In the genomic region with DNA sequence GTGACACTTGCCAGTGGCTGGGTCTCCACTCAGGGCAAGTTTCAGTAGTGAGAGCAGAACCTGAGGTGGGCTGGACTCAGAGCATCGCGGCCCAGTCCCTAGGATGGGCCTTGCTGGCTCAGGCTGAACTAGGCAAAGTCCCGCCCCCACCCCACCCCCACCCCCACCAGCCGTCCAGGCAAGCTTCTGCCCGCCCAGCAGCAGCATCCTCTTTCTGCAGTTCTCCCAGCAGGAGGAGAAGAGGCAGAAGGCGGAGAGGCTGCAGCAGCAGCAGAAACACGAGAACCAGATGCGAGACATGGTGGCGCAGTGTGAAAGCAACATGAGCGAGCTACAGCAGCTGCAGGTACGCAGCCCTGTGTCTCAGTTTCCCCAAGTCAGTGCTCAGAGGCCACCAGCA, we compare ENCODE assay signal across 14 mouse cellular contexts. TPM values are rescaled to one million over a fixed set of nuclear protein-coding genes. Genes with fewer than 3 reads are reported as not detected.
DNase-seq lines count a peak whose midpoint lies in the region; ATAC-seq and TF ChIP-seq lines count a peak whose summit lies in the region.
"Had no signal": no experiment of that assay in that cellular context is flagged by ENCODE, and none has a peak within 500 bp of the region (broad histone marks: within the 10 kb centered on the region; RNA-seq: fewer than 3 reads in every experiment).

No protein-coding gene starts in this region.

- peak overlapping the region; percentile 57 for H3K27ac ChIP-seq in heart, embryonic 10.5 days
- H3K27ac ChIP-seq in midbrain, embryonic 11.5 days (ENCODE audit: low read depth, low read length): no peak overlapping the region
- no peak overlapping the region for H3K27ac ChIP-seq in midbrain, postnatal 0 days (ENCODE audit: low read depth, low read length)
- peak overlapping the region; percentile 48; the same call in 1 of the 2 replicates for H3K27ac ChIP-seq in embryonic facial prominence, embryonic 10.5 days (replicated peaks)
- no peak overlapping the region for H3K27ac ChIP-seq in stomach, postnatal 0 days (replicated peaks)
- no peak overlapping the region for H3K27ac ChIP-seq in cerebellum, adult 2 months (ENCODE audit: insufficient read depth, low read length)
- H3K27ac ChIP-seq: forebrain, embryonic 13.5 days; layer of hippocampus, adult 2 months had no signal

- H3K9ac ChIP-seq in midbrain, embryonic 11.5 days (ENCODE audit: low read length): no peak overlapping the region
- no peak overlapping the region for H3K9ac ChIP-seq in midbrain, postnatal 0 days (replicated peaks; ENCODE audit: low read length, poor library complexity, severe bottlenecking)
- no peak overlapping the region for H3K9ac ChIP-seq in stomach, postnatal 0 days (ENCODE audit: low read length)
- H3K9ac ChIP-seq: forebrain, embryonic 13.5 days; liver, postnatal 0 days had no signal

- H3K27me3 ChIP-seq in heart, embryonic 10.5 days (ENCODE audit: insufficient read depth, poor library complexity, severe bottlenecking): no peaks in the 10 kb centered on the region
- no peaks in the 10 kb centered on the region for H3K27me3 ChIP-seq in midbrain, embryonic 11.5 days (ENCODE audit: control insufficient read depth, insufficient read depth, low read length)
- H3K27me3 ChIP-seq in midbrain, postnatal 0 days (ENCODE audit: insufficient read depth, low read length): no peaks in the 10 kb centered on the region
- H3K27me3 ChIP-seq in embryonic facial prominence, embryonic 10.5 days (replicated peaks; ENCODE audit: low read depth, poor library complexity, severe bottlenecking): no peaks in the 10 kb centered on the region
- H3K27me3 ChIP-seq in stomach, postnatal 0 days (ENCODE audit: control insufficient read depth, insufficient read depth, low read length): no peaks in the 10 kb centered on the region
- no peaks in the 10 kb centered on the region for H3K27me3 ChIP-seq in cerebellum, adult 2 months (ENCODE audit: control insufficient read depth, insufficient read depth, low read length)
- H3K27me3 ChIP-seq: forebrain, embryonic 13.5 days had no signal

- DNase-seq in heart, embryonic 10.5 days (ENCODE audit: low spot score): no peak
- DNase-seq in heart, adult 18-20 months: no peak
- DNase-seq in midbrain, embryonic 11.5 days (ENCODE audit: low spot score, missing footprints): peak; percentile 80
- no peak for DNase-seq in midbrain, postnatal 0 days (ENCODE audit: low spot score)
- peak; percentile 67 for DNase-seq in embryonic facial prominence, embryonic 10.5 days (ENCODE audit: low spot score)
- DNase-seq in stomach, postnatal 0 days (ENCODE audit: low spot score): no peak
- DNase-seq in kidney, postnatal 10 days: no peak
- no peak for DNase-seq in cerebellum, adult 2 months
- DNase-seq: adrenal gland, postnatal 36 days; heart, adult 11 months; liver, postnatal 0 days; right cerebral cortex, postnatal 4 days had no signal

- no peak for TF ChIP-seq CTCF in midbrain, postnatal 0 days (IDR thresholded peaks at IDR 0.05)
- TF ChIP-seq CTCF in stomach, postnatal 0 days (IDR thresholded peaks at IDR 0.05; ENCODE audit: low read depth): 0 out of 2 replicates have a peak, but pooled peaks have one; percentile 13
- no peak for TF ChIP-seq CTCF in cerebellum, adult 2 months (IDR thresholded peaks at IDR 0.05; ENCODE audit: borderline replicate concordance, insufficient read depth, low read depth, low read length)

- 18% methylated on average over 11 of the region's 11 CpGs for WGBS in heart, embryonic 10.5 days
- 14% methylated on average over 11 of the region's 11 CpGs for WGBS in midbrain, embryonic 11.5 days
- 32% methylated on average over 8 of the region's 11 CpGs for WGBS in midbrain, postnatal 0 days
- WGBS in embryonic facial prominence, embryonic 10.5 days: 15% methylated on average over 11 of the region's 11 CpGs
- 35% methylated on average over 11 of the region's 11 CpGs for WGBS in stomach, postnatal 0 days
- WGBS in cerebellum, adult 2 months: 37% methylated on average over 11 of the region's 11 CpGs

- peak overlapping the region; percentile 29 for H3K4me3 ChIP-seq in heart, embryonic 10.5 days
- no peak overlapping the region for H3K4me3 ChIP-seq in midbrain, embryonic 11.5 days (ENCODE audit: low read depth, low read length)
- no peak overlapping the region for H3K4me3 ChIP-seq in midbrain, postnatal 0 days (ENCODE audit: low read depth, low read length)
- H3K4me3 ChIP-seq in embryonic facial prominence, embryonic 10.5 days: peak overlapping the region; percentile 33; the same call in 1 of the 2 replicates
- no peak overlapping the region for H3K4me3 ChIP-seq in stomach, postnatal 0 days (ENCODE audit: low read depth, low read length)
- no peak overlapping the region for H3K4me3 ChIP-seq in cerebellum, adult 2 months (replicated peaks; ENCODE audit: insufficient read depth, low read depth, low read length)
- H3K4me3 ChIP-seq: forebrain, embryonic 13.5 days; layer of hippocampus, adult 2 months had no signal

- no peak for ATAC-seq in midbrain, embryonic 11.5 days (ENCODE audit: low FRiP score)
- ATAC-seq in midbrain, postnatal 0 days (ENCODE audit: low FRiP score): no peak
- no peak for ATAC-seq in stomach, postnatal 0 days (ENCODE audit: low FRiP score, low TSS enrichment)
- ATAC-seq: forebrain, embryonic 13.5 days; liver, postnatal 0 days had no signal

- peaks cover 43% of the 10 kb centered on the region for H3K4me1 ChIP-seq in heart, embryonic 10.5 days
- peaks cover 3% of the 10 kb centered on the region; the same call in 1 of the 2 replicates for H3K4me1 ChIP-seq in midbrain, embryonic 11.5 days (ENCODE audit: control insufficient read depth, insufficient read depth, low read length)
- no peaks in the 10 kb centered on the region for H3K4me1 ChIP-seq in midbrain, postnatal 0 days (ENCODE audit: insufficient read depth, low read length)
- peaks cover 47% of the 10 kb centered on the region for H3K4me1 ChIP-seq in embryonic facial prominence, embryonic 10.5 days
- H3K4me1 ChIP-seq in stomach, postnatal 0 days (replicated peaks; ENCODE audit: control insufficient read depth, insufficient read depth): 0 out of 2 replicates have a peak, but pooled peaks cover 3% of the 10 kb centered on the region
- H3K4me1 ChIP-seq in cerebellum, adult 2 months (ENCODE audit: control insufficient read depth, insufficient read depth, low read length): peaks cover 24% of the 10 kb centered on the region
- H3K4me1 ChIP-seq: forebrain, embryonic 13.5 days had no signal

- H3K9me3 ChIP-seq in heart, embryonic 10.5 days: no peaks in the 10 kb centered on the region
- no peaks in the 10 kb centered on the region for H3K9me3 ChIP-seq in midbrain, embryonic 11.5 days (ENCODE audit: control insufficient read depth, low read length)
- H3K9me3 ChIP-seq in midbrain, postnatal 0 days (ENCODE audit: low read length): no peaks in the 10 kb centered on the region
- H3K9me3 ChIP-seq in embryonic facial prominence, embryonic 10.5 days: no peaks in the 10 kb centered on the region
- H3K9me3 ChIP-seq in stomach, postnatal 0 days (ENCODE audit: control insufficient read depth, low read length): no peaks in the 10 kb centered on the region
- H3K9me3 ChIP-seq: forebrain, embryonic 13.5 days had no signal

- TF ChIP-seq EP300 in stomach, postnatal 0 days (optimal IDR thresholded peaks at IDR 0.05): no peak

- H3K4me2 ChIP-seq in midbrain, embryonic 11.5 days: no peak overlapping the region
- no peak overlapping the region for H3K4me2 ChIP-seq in midbrain, postnatal 0 days (ENCODE audit: low read depth, low read length, poor library complexity, severe bottlenecking)
- H3K4me2 ChIP-seq in stomach, postnatal 0 days (replicated peaks; ENCODE audit: low read depth): no peak overlapping the region
- H3K4me2 ChIP-seq: forebrain, embryonic 13.5 days had no signal

- no peak for TF ChIP-seq POLR2A in cerebellum, adult 2 months (IDR thresholded peaks at IDR 0.05; ENCODE audit: borderline replicate concordance, insufficient read depth, low read length)

- H3K36me3 ChIP-seq in heart, embryonic 10.5 days: no peaks in the 10 kb centered on the region
- H3K36me3 ChIP-seq in midbrain, embryonic 11.5 days (ENCODE audit: control insufficient read depth, insufficient read depth, low read length): no peaks in the 10 kb centered on the region
- H3K36me3 ChIP-seq in midbrain, postnatal 0 days (ENCODE audit: insufficient read depth, low read length): peaks cover 7% of the 10 kb centered on the region
- no peaks in the 10 kb centered on the region for H3K36me3 ChIP-seq in embryonic facial prominence, embryonic 10.5 days (replicated peaks)
- no peaks in the 10 kb centered on the region for H3K36me3 ChIP-seq in stomach, postnatal 0 days (ENCODE audit: control insufficient read depth, insufficient read depth, low read length)

RNA-seq across cellular contexts. Expression of gene Fbxw11, which starts 27.0 kb away (rescaled TPM):
- 61.1 and 73.9 TPM in 2 replicates for polyA plus RNA-seq in heart, embryonic 10.5 days (2016; fragmentation: Nextera tagmentation; extraction: Ambion mirVana)
- 10 to 100 TPM; 47.4 to 52.1 TPM for total RNA-seq in heart, adult 18-20 months (2021)
- polyA plus RNA-seq in midbrain, embryonic 11.5 days (2014; fragmentation: Nextera tagmentation; extraction: Ambion mirVana): 104 TPM in 2 replicates
- total RNA-seq in midbrain, postnatal 0 days (2014; rRNA removed): 130 and 140 TPM in 2 replicates
- polyA plus RNA-seq in midbrain, postnatal 0 days (2015; fragmentation: Nextera tagmentation; extraction: Ambion mirVana): 97.1 and 100 TPM in 2 replicates
- polyA plus RNA-seq in embryonic facial prominence, embryonic 10.5 days (2016; fragmentation: Nextera tagmentation; extraction: Ambion mirVana): 88.8 and 93.2 TPM in 2 replicates
- 31.5 and 32.1 TPM in 2 replicates for polyA plus RNA-seq in stomach, postnatal 0 days (2015; fragmentation: Nextera tagmentation; extraction: Ambion mirVana)
- 122 and 132 TPM in 2 replicates for polyA plus RNA-seq in cerebellum, adult 2 months (2012; rRNA removed)

Comparison
In these comparisons a context has a peak if more than half of its experiments do, and no peak if none do; other contexts are left out.
1. DNase-seq: peak in midbrain, embryonic 11.5 days (single experiment) and embryonic facial prominence, embryonic 10.5 days (single experiment); none in heart, embryonic 10.5 days (single experiment), heart, adult 18-20 months (0 of 2), midbrain, postnatal 0 days (single experiment), stomach, postnatal 0 days (single experiment), kidney, postnatal 10 days (single experiment) and cerebellum, adult 2 months (0 of 2).
2. H3K27ac ChIP-seq: peak in heart, embryonic 10.5 days (single experiment) and embryonic facial prominence, embryonic 10.5 days (single experiment); none in midbrain, embryonic 11.5 days (single experiment), midbrain, postnatal 0 days (single experiment), stomach, postnatal 0 days (single experiment) and cerebellum, adult 2 months (single experiment).
3. H3K4me3 ChIP-seq: peak in heart, embryonic 10.5 days (single experiment) and embryonic facial prominence, embryonic 10.5 days (single experiment); none in midbrain, embryonic 11.5 days (single experiment), midbrain, postnatal 0 days (single experiment), stomach, postnatal 0 days (single experiment) and cerebellum, adult 2 months (single experiment).